Mouse (Mus musculus) brain, adult 2 months (tissue): Measurements from ENCODE around the gene Gm17093.
"Not testable (repeated sequence)": the region's sequence is repeated elsewhere in the genome, so short reads cannot be mapped to it uniquely, and the experiment has no call there.

ENCODE experiments used
- DNase-seq: peaks from one replicate; pipeline ENCODE4 v3.0.0; 2011; ENCODE audit warnings: low read depth, low spot score

The Gm17093 gene

DNA sequence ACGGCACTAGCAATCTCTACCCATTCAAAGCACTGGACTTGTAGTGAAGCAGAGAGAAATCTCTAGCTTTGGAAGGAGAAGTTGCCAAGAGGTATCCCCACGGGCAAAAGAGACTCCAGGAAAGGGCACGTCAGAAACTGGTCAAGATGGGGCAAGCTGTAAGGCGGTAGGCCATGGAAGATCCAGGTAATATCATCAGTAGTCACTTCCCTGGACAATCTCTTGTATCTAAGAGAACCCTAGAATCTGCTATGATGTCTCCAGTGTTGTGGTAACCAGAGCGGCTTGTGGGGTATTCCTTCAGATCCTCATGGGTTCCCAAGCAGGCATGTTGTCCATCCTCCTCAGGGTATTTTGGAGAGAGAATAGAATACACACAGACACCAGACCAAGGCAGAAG is at the start of gene Gm17093:
Gene Gm17093 (plus strand): TSS at position 301 of the 400 bp plus-strand sequence.
- DNase-seq, result not testable (repeated sequence)

DNA sequence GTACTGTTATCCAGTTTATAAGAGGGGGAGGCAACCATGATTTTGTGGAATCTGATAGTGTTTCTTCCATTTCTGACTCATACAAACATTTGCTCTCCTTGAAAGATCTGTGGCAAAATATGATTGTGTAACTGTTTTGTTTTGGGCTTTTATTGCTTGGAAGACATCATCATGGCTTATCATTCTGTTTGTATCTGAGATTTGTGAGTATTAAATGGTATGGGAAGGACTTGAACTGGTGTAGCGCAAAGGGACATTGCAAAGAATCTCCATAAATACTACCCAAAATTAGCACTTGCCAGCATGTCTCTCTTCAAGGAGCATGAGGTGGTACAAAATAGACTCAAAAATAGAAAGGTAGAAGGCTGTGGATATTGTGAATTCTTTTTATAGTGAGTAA is 25.9 kb upstream of the Gm17093 start, which contains the start of gene BC061237:
Gene BC061237 (plus strand): TSS at position 301 of the 400 bp plus-strand sequence.
- not testable (repeated sequence) for DNase-seq

DNA sequence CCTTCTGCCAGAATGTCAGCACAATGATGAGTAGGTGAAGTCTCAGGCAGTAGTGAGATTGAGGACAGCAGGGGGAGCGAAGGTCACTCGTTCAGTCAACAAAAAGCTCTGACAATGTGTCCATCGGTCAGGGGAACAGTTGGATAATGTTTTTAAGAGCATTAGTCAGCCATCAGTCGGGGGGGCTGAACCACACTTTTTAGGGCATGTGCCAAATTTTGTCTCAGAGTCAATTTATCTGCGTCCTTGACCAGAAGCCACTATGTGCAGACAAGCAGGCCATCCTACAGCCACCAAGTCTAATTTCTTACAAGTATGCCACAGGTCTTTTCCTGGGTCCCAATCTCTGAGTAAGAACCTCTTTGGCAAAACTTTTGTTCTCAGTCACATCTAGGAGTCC is 29.9 kb downstream of the Gm17093 start:
- not testable (repeated sequence) for DNase-seq
